Mouse (Mus musculus): ENCODE data around the gene Vmn1r93.
"Not testable (repeated sequence)": the region's sequence is repeated elsewhere in the genome, so short reads cannot be mapped to it uniquely, and the experiment has no call there.

Vmn1r93 gene

DNA sequence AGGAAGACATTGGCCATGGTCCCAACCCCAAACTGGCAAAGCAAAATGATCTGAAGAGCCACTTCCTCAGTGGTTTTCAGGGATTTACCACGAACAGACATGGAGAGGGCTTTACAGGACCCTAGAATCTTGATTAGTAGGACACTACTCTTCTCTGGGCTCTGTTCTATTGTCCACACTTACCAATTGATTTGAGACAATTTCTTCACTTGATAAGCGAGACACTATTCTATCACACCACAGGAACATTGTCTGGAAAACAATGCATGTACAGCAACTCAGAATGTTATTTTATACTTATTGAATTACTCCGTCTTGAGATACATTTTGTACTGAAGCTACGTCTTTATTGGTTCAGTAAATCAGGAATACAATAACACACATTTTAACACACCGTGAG lies at the start of gene Vmn1r93:
TSS of gene Vmn1r93 (minus strand) at position 101 of the 400 bp plus-strand sequence.
- DNase-seq: not testable (repeated sequence)

DNA sequence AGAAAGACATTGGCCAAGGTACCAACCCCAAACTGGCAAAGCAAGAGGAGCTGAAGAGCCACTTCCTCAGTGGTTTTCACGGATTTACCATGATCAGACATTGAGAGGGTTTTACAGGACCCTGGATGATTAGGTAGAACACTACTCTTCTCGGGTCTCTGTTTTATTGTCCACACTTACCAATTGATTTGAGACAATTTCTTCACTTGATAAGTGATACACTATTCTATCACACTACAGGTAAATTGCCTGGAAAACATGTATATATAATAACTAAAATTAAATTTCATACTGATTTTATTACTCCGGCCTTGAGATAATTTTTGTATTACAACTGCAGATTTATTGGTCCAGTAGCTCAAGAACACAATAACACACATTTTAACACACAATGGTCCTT lies 29.4 kb upstream of the Vmn1r93 start, which contains the start of gene Vmn1r94:
TSS of gene Vmn1r94 (minus strand) at position 101 of the 400 bp plus-strand sequence.
- DNase-seq: not testable (repeated sequence)

GRCm38 (mm10) chr7:20122479-20122878 lies 16.4 kb downstream of the Vmn1r93 start, which contains the start of gene Gm16442:
TSS of gene Gm16442 (minus strand) at chr7:20122579.
- DNase-seq: not testable (repeated sequence)

- DNase-seq: not testable (repeated sequence)
Measured at GRCm38 (mm10) chr7:20099380-20099779, 39.5 kb downstream of the Vmn1r93 start, which contains the start of gene Vmn1r91. TSS of gene Vmn1r91 (plus strand) at chr7:20099680.
